Mouse (Mus musculus) NIH3T3 (cell line): ENCODE measurements around the gene Srsf5.
"Not testable (repeated sequence)": the region's sequence is repeated elsewhere in the genome, so short reads cannot be mapped to it uniquely, and the experiment has no call there.

Experiments used
- DNase-seq: peaks from one replicate; pipeline ENCODE4 v3.0.0-alpha.2; 2012; ENCODE audit warnings: low read depth

Gene Srsf5

DNA sequence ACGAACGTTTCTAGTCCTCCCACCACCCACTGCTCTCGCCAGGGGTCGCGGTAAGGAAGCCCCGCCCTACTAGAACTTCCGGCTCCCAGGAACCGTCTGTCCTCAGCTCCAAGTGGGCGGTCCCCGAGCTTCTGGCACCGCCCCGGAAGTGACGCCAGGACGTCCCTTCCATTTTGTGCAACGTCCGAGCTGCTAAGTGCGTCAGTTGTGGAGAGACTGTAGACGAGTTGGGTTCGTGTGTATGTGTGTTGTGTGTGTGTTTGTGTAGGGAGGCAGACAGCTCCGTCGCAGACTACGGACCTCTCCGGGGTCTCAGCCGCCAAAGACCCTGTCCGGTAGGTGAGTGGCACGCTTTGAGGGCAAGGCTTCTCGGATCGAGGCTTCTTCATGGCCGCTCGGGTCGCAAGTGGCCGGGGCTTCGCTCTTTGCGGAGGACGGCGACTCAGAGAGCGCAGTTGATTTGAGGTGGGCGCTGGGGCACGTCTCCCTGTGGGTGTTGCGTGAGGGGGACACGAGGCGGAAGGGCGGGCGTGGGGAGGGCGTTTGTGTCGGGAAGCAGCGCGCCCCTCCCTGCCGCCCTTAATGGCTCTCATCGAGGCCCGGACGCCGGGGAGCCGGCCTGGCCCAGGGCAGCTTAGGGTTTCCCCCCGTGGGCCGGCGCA is at the start of gene Srsf5:
TSS of gene Srsf5 (plus strand) at position 171 of the 662 bp plus-strand sequence.
- DNase-seq, result peak; percentile 99

DNA sequence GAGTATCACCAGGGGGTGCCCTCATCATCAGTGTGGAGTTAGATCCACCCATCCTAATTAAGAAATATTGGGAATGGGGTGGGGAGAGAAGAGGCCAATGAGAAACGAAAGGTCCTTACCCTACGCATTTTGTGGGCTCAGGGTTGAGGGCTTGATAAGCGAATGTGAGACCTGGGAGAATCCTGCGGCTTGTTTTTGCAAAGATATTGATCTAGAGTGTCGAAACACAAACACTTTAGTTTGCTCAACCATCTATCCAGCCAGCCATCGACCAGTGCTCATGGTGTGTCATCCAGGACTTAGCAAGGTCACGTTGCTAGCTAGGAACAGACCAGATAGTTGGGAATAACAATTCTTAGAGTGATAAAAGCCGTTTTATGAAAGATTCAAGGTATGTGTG is 35.7 kb upstream of the Srsf5 start:
- no peak for DNase-seq

DNA sequence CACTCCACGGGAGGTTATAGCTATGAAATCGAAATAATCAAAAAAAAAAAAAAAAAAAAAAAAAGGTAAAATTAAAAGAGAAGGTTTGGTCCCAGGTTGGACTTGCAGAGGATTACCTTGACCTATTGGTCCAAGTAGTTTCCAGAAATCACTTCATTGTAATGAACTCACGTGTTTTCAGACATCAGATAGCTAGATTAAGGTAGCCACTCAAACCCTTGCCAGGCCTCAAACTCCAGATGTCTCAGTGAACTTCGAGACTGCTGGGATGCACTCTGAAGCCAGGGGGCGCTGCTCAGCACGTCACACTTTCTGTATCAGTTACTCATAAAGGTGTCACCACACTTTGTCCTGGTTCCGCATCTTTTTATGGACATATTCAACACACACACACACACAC is 27.5 kb upstream of the Srsf5 start:
- DNase-seq, result peak; percentile 38

- no peak for DNase-seq
Observed at GRCm38 (mm10) chr12:80921301-80921700, 24.0 kb upstream of the Srsf5 start.

- no peak for DNase-seq
Observed at GRCm38 (mm10) chr12:80922869-80923268, 22.4 kb upstream of the Srsf5 start.

DNA sequence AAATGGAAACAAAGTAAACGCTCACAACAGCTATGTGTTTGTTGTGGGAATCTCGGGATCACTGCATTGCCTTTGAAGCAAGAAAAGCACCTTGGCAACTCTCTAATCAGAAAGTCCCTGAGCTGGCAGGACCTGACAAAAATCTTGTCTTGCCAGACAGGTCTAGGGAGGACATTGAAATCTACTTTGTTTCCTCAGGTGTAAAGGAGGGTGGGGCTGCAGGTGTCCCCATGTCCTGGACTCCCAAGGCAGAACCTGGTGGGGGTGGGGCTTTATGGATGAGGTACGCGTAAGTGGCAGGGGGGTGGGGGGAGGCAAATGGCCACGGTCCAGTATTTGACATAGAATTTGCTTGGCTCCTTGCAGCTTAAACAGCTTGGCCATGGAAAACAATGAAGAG is 21.7 kb upstream of the Srsf5 start:
- no peak for DNase-seq

DNA sequence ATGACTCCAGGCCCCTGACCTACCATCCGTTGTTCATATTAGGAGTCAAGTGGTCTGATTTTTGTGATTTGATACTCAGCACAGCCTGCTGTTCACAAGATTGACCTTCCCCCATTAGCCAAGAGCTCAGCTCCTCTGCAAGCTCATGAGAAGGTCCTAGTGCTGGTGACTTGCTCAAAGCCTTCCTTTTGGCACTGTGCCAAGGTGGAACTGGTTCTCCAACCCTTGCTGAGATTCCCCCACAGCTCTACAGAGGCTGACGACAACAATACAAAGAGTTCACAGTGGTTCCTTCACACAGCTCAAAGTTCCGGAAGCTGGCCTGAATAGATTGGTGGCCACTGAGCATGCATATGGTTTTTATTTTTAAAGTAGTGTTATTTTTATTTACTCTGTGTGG is 21.1 kb upstream of the Srsf5 start:
- no peak for DNase-seq

GRCm38 (mm10) chr12:80925919-80926318 is 19.4 kb upstream of the Srsf5 start:
- DNase-seq, result no peak

- no peak for DNase-seq
Observed at GRCm38 (mm10) chr12:80926550-80926949, 18.8 kb upstream of the Srsf5 start.

DNA sequence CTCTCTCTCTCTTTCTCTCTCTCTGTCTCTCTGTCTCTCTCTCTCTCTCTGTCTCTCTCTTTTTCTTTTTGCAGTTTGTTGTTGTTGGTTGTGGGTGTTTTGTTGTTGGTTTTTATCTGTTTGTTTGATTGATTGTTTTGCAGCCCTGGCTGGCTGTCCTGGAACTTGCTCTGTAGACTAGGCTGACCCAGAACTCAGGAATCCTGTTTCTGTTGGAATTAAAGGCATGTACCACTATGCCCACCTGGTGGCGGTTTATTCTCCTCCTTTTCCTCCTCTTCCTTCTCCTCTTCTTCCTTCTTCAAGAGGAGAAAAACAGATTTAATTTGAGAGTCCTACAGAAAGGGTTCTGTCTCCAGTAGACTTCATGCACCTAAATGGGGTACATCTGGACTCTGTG is 17.8 kb upstream of the Srsf5 start:
- no peak for DNase-seq

DNA sequence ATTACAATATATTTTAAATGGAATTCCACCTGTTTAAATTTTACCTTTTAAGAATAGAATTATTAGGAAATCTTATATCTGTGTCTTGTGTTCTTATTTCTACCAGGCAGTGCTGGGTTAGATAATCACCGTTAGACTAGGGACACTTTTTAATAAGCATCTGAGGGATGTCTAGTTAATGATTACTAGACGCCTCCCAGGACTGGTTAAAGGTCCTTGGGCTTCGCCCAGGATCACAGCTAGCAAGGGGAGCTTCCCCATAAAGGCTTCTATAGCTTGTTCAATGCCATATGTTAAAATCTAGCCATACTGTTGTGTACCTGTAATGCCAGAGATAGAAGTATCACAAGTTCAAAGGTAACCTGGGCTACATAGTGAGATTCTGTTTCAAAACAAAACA is 16.4 kb upstream of the Srsf5 start:
- no peak for DNase-seq

DNA sequence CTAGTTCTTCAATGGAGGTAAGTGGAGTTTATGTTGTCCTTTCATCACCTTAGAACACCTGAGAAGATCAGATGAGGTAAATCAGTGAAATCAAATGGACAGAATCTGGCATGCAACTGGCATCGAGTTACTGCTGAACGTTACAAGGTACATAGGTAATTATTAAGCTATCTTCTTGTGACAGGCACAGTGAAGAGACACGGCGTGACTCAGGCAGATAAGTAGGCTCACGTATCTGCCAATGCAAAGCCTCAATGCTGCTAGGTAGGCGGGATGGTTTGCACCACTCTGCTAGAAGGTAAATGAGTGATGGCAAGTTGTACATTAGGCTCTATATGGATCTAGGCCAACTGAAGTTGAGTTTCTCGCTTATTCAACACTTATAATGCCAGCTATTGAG is 15.2 kb upstream of the Srsf5 start:
- no peak for DNase-seq

DNA sequence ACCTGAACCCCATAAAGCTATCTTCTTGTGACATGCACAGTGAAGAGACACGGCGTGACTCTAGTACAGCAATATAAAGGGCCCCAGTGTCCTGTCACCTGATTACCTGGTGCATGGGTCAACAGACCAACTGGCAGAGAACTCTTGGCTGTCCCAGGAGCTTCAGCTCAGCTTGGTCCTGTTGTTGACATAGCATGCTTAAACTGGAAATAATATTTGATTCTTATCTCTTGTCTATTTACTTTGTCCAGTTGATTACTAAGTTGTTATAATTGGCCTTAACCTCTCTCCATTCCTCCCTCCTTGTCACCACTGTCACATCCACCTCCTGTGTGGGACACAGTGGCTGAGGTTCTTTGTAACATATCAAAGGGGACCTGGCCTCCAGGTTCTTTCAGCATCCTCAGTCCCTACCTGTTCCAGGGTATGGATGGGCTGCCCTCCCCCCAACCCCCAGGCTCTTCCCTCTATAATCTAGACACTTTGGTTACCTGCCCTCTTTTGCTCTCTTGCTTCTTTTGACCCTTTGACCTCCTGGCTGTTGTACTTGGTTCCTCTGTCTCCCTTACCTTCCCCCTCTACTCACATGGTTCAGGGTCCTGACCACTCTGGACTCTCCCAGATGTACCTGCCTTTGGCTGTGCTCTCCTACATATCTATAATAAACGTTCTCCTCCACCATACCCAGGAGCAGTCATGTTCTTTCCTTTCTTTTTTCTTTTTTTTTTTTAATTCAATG is 13.7 kb upstream of the Srsf5 start:
- no peak for DNase-seq

DNA sequence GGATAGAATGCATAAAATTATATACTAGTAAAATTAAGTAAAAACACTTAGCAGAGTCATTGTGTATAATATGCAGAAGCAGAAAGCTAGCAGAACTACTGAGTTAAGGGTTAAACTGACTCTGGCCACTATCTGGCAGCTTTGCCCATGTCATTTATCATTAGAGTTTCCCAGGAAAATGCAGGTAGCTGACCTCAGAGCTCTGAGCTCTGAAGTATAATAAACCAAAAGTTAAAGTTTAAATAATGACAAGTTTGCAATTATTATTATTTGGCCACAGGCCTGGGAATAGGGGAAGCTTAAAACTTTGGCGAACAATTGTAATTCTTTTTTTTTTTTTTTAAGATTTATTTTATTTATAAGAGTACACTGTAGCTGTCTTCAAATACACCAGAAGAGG is 12.4 kb upstream of the Srsf5 start:
- DNase-seq, result no peak

DNA sequence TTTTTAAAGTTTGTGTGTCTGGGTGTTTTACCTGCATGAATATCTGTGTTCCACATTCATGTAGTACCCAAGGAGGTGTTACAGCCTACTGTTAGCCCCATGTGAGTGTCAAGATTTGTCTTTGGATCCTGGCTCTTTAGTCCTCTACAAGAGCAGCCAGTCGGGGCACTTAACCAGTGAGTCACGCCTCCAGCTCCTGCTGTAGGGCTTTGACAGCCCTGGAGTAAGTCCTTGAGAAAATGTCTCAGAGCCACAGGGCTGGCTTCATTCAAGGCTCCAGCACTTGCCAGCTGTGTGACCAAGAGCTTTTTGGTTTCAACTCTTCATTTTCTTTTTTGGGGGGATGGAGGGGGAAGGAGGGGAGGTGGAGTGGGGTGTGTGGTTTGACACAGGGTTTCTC is 8.6 kb upstream of the Srsf5 start:
- DNase-seq, result no peak

- peak; percentile 56 for DNase-seq
Observed at GRCm38 (mm10) chr12:80937331-80938029, 7.8 kb upstream of the Srsf5 start.

- DNase-seq, result no peak
Observed at GRCm38 (mm10) chr12:80938642-80939041, 6.7 kb upstream of the Srsf5 start.

- DNase-seq, result no peak
Observed at GRCm38 (mm10) chr12:80939165-80939564, 6.1 kb upstream of the Srsf5 start.

- no peak for DNase-seq
Observed at GRCm38 (mm10) chr12:80941886-80942285, 3.4 kb upstream of the Srsf5 start.

DNA sequence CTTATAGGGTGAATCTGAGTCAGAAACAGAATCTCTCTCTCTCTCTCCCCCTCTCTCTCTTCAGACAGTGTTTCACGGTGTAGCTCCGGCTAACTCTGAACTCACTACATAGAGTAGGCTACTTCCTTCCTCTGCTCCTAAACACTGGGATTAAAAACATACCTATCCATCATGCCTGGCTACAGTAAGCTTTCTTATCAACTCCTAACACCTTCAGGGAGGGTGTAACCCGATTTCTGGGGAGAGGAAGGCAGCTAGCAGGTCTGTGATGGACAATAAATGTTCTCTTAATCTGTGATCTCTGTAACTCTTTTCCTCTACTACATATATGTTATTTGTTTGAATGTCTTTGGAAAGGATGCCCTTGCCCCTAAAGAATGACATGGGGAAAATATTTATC is 1.9 kb upstream of the Srsf5 start:
- no peak for DNase-seq

GRCm38 (mm10) chr12:80944204-80944603 is 1.1 kb upstream of the Srsf5 start:
- peak; percentile 52 for DNase-seq

DNA sequence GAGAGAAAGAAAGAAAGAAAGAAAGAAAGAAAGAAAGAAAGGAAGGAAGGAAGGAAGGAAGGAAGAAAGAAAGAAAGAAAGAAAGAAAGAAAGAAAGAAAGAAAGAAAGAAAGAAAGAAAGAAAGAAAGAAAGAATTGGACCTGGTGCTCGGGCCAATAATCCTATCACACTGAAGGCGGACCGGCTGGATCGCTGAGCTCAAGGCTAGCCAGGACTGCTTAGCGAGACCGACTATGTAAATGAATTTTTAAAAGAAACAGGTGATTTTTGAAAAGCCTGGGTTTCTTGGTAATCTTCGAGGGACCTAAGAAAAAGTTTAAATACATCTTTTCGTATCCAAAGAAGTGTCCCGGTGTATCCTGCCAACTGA is 356 bp upstream of the Srsf5 start:
- DNase-seq, result not testable (repeated sequence)

DNA sequence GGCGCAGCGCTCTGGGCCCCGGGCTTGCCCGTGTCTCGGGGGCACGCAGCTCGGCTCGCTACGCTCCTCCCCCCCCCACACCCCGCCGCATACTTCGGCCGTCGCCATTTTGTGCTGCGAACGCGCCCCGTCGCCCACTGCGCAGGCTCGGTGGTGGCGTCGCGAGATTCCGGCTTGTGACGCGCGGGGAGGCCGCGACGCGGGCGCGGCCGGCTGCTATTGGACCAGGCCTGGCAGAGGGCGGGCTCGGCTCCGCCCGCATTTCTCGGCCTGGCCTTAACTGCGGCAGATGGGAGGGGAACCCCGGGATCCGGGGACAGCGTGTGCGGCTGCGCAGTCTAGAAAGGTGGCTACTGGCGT is 672 bp downstream of the Srsf5 start:
- DNase-seq, result peak; percentile 98
